Mouse (Mus musculus): ENCODE measurements at regions not wholly inside any gene's neighbourhood (a gene's known extent, or its start where the extent isn't known, plus 50 kb on each side); places are given as distances from the start of the nearest gene placed in this dataset.

DNA sequence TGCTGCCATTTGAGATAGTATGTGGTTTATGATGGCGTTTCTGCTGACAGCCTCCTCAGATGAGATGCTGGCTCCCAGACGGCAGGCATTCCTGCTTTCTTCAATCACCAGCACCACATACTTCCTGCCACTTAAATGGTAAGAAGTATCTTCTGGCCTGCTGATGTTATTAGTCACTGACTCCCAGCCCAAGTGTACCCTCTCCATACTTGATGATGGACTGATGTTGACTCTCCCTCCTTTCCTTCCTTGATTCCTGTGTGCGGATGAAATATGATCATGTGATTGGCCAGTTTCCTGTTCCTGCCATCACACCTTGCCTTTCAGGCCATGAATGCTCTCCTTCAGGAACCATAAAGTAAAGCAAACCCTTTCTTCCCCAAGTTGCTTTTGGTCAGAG is 50.8 kb upstream of the Rpl10-ps3 start:
- Histone ChIP-seq H3K4me3 (no peak overlapping the region), H3K27ac (no peak overlapping the region)
- no peak for TF ChIP-seq CTCF (IDR thresholded peaks at IDR 0.05)
- intact Hi-C loops (cut with DNase I) = no loop called here
- no peak for DNase-seq (ENCODE audit: extremely low spot score in 1 of 2, low spot score in 2 of 2)

DNA sequence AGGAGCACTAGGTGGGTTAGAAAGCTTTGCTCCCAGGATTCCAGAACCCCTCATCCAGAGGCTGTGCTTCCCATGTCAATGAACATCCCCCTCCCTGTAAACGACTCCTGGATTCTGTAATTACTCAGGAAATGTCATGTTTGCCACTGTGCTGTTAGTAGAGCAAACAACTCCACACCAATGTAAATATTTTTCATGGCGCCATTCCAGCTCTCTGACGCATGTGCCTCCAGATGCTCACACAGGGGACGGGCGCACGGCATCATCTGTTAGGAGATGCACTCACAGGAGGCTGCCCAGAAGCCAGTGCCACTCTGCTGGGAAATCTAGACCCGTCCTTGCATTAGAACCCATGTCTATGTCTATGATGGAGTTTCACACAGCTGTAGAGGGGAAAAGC is 51.3 kb upstream of the Rpl10-ps3 start:
- DNase-seq (ENCODE audit: extremely low spot score in 1 of 2, low spot score in 2 of 2) = no peak

DNA sequence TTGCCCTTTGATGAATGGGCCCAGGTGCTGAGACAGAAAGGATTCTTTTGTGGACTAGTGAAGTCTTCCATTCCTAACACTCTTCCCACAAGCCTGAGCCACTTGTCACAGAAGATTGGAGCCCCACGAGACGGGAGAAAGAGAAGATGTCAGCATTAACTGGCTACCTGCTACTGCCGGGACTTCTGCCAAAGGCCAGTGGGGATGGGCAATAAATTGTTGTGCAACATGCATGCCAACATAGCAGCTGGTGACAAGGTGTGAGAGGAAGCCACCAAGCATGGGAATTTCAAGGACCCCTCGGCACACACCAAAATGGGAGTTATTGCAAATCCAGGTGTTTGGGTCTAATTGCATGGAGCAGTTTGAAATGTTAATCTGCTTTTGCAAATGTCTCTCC is 63.6 kb upstream of the Rpl10-ps3 start:
- Histone ChIP-seq H3K27ac (no peak overlapping the region), H3K4me3 (no peak overlapping the region)
- intact Hi-C loops (cut with DNase I) = no loop called here
- DNase-seq (ENCODE audit: extremely low spot score in 1 of 2, low spot score in 2 of 2) = no peak
- TF ChIP-seq CTCF (IDR thresholded peaks at IDR 0.05) = no peak

More for the DNA sequence above, 51.3 kb upstream of the Rpl10-ps3 start:
- intact Hi-C loops (cut with DNase I) = no loop called here
- Histone ChIP-seq H3K27ac (no peak overlapping the region), H3K4me3 (no peak overlapping the region)
- no peak for TF ChIP-seq CTCF (IDR thresholded peaks at IDR 0.05)

- no peak for TF ChIP-seq CTCF (IDR thresholded peaks at IDR 0.05)
- no peak overlapping the region for H3K4me3 ChIP-seq
- no peak overlapping the region for H3K27ac ChIP-seq
- no peak for DNase-seq (ENCODE audit: extremely low spot score in 1 of 2, low spot score in 2 of 2)
- intact Hi-C loops (cut with DNase I) = no loop called here
Observed at GRCm38 (mm10) chr9:50408845-50409244, 64.1 kb upstream of the Rpl10-ps3 start.

- Histone ChIP-seq H3K4me3 (no peak overlapping the region), H3K27ac (no peak overlapping the region)
- no peak for TF ChIP-seq CTCF (IDR thresholded peaks at IDR 0.05)
- intact Hi-C loops (cut with DNase I) = no loop called here
- no peak for DNase-seq (ENCODE audit: extremely low spot score in 1 of 2, low spot score in 2 of 2)
Observed at GRCm38 (mm10) chr9:50412986-50413385, 68.2 kb upstream of the Rpl10-ps3 start.

DNA sequence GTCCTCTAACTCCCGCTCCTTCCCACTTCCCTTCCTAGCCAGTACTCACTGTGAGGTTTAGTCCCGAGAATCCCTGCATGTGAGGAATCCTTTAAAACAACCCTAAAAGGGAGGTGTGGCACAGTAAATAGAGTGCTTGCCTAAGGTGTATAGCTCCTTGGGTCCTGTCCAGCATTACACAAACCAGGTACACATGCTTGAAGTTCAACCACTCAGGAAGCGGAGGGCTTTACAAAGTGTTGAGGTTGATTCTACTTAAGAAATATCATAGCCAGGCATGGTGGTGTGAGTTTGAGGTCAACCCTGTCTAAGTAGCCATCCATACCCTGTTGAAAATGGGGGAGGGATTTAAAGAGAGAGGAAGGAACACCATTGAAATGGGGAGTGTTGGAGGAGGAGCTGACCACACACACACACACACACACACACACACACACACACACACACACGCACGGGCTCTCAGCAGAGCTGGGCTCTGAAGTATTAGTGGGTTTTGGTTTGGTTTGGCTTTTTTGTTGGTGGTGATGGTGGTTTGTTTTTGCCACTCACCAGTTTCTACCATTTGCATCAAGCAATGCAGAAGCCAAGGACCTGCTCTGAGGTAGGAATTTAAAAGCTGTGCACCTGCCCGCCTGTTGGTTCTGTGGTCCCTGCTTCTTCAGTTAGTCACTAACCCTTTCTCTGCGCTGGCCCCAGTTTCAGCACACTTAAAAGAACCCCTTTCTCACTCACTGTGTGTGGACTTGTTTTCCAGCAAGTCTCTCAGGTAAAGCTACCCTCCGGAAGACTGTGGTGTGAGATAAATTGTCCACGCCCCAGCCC is 69.0 kb upstream of the Rpl10-ps3 start:
- TF ChIP-seq CTCF (IDR thresholded peaks at IDR 0.05) = no peak
- intact Hi-C loops (cut with DNase I) = no loop called here
- DNase-seq (ENCODE audit: extremely low spot score in 1 of 2, low spot score in 2 of 2) = no peak
- no peak overlapping the region for H3K27ac ChIP-seq
- no peak overlapping the region for H3K4me3 ChIP-seq

- intact Hi-C loops (cut with DNase I) = no loop called here
- H3K4me3 ChIP-seq = no peak overlapping the region
- DNase-seq (ENCODE audit: extremely low spot score in 1 of 2, low spot score in 2 of 2) = no peak
- no peak for TF ChIP-seq CTCF (IDR thresholded peaks at IDR 0.05)
- H3K27ac ChIP-seq = no peak overlapping the region
Observed at GRCm38 (mm10) chr9:50414796-50415340, 70.1 kb upstream of the Rpl10-ps3 start.

- DNase-seq (ENCODE audit: extremely low spot score in 1 of 2, low spot score in 2 of 2) = no peak
- H3K27ac ChIP-seq = no peak overlapping the region
- no peak for TF ChIP-seq CTCF (IDR thresholded peaks at IDR 0.05)
- no peak overlapping the region for H3K4me3 ChIP-seq
- intact Hi-C loops (cut with DNase I) = no loop called here
Observed at GRCm38 (mm10) chr9:50416677-50417076, 71.9 kb upstream of the Rpl10-ps3 start.

GRCm38 (mm10) chr9:50421061-50421460 is 73.3 kb upstream of the Plet1 start:
- peak; percentile 47 for TF ChIP-seq CTCF (IDR thresholded peaks at IDR 0.05)
- no peak overlapping the region for H3K4me3 ChIP-seq
- intact Hi-C loops (cut with DNase I) = no loop called here
- H3K27ac ChIP-seq = no peak overlapping the region
- DNase-seq (ENCODE audit: extremely low spot score in 1 of 2, low spot score in 2 of 2) = no peak

GRCm38 (mm10) chr9:50421572-50422285 is 72.6 kb upstream of the Plet1 start:
- H3K27ac ChIP-seq = no peak overlapping the region
- H3K4me3 ChIP-seq = no peak overlapping the region
- peak in 1 of 2 experiments; percentile 21 for DNase-seq (ENCODE audit: extremely low spot score in 1 of 2, low spot score in 2 of 2)
- TF ChIP-seq CTCF (IDR thresholded peaks at IDR 0.05) = no peak
- intact Hi-C loops (cut with DNase I) = no loop called here

DNA sequence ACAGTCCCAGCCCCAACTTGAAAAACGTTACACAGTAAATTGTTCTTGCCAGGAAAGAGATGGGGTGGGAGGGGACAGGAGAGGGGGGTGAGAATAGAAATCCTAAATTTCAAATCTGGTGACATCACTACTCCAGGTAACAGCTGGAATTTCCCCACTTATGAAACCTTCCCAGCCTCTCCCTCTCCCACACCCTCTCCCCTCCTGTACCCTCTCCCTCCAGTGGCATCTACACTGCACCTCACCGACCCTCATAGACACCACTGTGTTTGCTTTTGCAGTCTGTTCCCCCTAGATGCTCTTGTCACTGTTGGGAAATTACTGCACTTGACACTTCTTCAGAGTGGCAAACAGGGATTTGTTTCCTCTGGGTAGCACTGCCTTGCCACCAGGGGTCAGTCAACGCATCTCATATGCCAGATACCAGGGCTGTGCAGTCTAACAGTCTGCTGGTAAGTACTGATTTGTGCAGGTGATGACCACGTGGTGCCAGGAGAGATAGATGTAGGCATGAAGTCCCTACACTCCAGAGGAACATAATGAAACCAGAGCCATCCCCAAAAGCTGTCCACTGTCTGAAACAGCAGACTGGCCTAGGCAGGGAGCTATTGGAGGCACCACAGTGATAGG is 68.3 kb upstream of the Plet1 start:
- intact Hi-C loops (cut with DNase I) = no loop called here

DNA sequence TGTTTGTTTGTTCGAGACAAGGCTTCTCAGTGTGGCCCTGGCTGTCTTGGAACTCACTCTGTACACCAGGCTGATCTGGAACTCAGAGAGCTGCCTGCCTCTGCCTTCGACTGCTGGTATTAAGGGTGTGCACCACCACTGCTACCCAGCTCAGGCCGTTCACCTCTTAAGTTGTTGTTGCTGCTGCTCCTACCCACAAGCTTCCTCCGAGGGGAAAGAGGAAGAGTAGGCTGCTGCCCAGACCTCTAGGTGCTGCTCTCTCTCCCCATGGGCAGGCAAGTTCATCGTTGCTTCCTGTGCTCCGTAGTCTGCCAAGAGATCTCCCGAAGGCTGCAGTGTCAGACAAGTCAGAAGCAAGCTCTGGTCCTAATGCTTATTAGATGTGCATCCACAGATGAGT is 64.2 kb upstream of the Plet1 start:
- intact Hi-C loops (cut with DNase I) = loop anchor here (10.0 kb wide), 1 partner anchor 245 kb away; no protein-coding TSS in a partner anchor

More for the DNA sequence above, 68.3 kb upstream of the Plet1 start:
- no peak for DNase-seq (ENCODE audit: extremely low spot score in 1 of 2, low spot score in 2 of 2)
- H3K27ac ChIP-seq = no peak overlapping the region
- no peak overlapping the region for H3K4me3 ChIP-seq
- TF ChIP-seq CTCF (IDR thresholded peaks at IDR 0.05) = peak; percentile 23

More for the DNA sequence above, 64.2 kb upstream of the Plet1 start:
- DNase-seq (ENCODE audit: extremely low spot score in 1 of 2, low spot score in 2 of 2) = no peak
- Histone ChIP-seq H3K27ac (no peak overlapping the region), H3K4me3 (no peak overlapping the region)
- TF ChIP-seq CTCF (IDR thresholded peaks at IDR 0.05) = no peak
